Mouse (Mus musculus): Measurements from ENCODE around the gene Apela. TPM values are rescaled to one million over a fixed set of nuclear protein-coding genes. Genes with fewer than 3 reads are reported as not detected.

The Apela gene
- total RNA-seq, 1 experiment = 22.8 TPM

DNA sequence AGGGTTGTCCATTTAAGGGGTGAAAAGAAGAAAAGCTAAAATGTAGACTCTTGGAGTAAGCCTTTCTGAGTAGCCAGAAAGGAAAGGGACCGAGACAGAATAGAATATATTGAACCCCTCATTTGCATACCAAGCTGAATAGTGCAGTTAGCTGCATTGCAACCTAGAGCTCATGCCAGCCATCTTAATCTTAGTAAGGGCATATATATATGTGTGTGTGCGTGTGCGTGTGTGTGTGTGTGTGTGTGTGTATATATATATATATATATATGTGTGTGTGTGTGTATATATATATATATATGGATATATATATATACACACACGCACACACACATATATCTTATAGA is 31.3 kb upstream of the Apela start:
- H3K9me3 ChIP-seq (ENCODE audit: control insufficient read depth, insufficient read depth, low read depth, low read length) = no peaks in the 10 kb centered on the region
- no peak for DNase-seq (ENCODE audit: low read depth, low spot score)
- in situ Hi-C loops (cut with MboI; ENCODE audit: low sequenced_read_pairs in 2 of 2, unreplicated experiment in 2 of 2) = no loop called here
- peaks cover 7 to 16% of the 10 kb centered on the region in 2 experiments; a peak in 3 of 4 replicates for H3K4me1 ChIP-seq (ENCODE audit: control insufficient read depth in 2 of 2, insufficient read depth in 2 of 2, low read length in 2 of 2, poor library complexity in 1 of 2)
- peak overlapping the region; percentile 66; the same call in 1 of the 2 replicates for H3K27ac ChIP-seq (ENCODE audit: insufficient read depth, low read depth, low read length, poor library complexity, severe bottlenecking)
- no peak overlapping the region for H3K4me3 ChIP-seq (ENCODE audit: insufficient read depth in 1 of 2, low read depth in 1 of 2, low read length in 2 of 2, poor library complexity in 1 of 2, severe bottlenecking in 1 of 2)
- H3K9ac ChIP-seq (ENCODE audit: insufficient read depth, low read depth, low read length, poor library complexity, severe bottlenecking) = no peak overlapping the region
- TF ChIP-seq ZC3H11A (IDR thresholded peaks at IDR 0.05; ENCODE audit: borderline replicate concordance, low read depth, low read length) = no peak
- no peak for TF ChIP-seq CHD2 (IDR thresholded peaks at IDR 0.05; ENCODE audit: low read depth, low read length)
- no peak for TF ChIP-seq ZNF384 (IDR thresholded peaks at IDR 0.05; ENCODE audit: low read depth, low read length)
- no peak for TF ChIP-seq MAFK (IDR thresholded peaks at IDR 0.05; ENCODE audit: insufficient read depth, low read depth, low read length)
- no peak for TF ChIP-seq HCFC1 (IDR thresholded peaks at IDR 0.05; ENCODE audit: borderline replicate concordance, insufficient read depth, low read length)
- no peaks in the 10 kb centered on the region for H3K36me3 ChIP-seq (ENCODE audit: control insufficient read depth, insufficient read depth, low read length, poor library complexity, severe bottlenecking)

- no peak overlapping the region for H3K9ac ChIP-seq (ENCODE audit: insufficient read depth, low read depth, low read length, poor library complexity, severe bottlenecking)
- TF ChIP-seq MAFK (IDR thresholded peaks at IDR 0.05; ENCODE audit: insufficient read depth, low read depth, low read length) (peak; percentile 96), ZNF384 (IDR thresholded peaks at IDR 0.05; ENCODE audit: low read depth, low read length) (no peak)
- no peaks in the 10 kb centered on the region for H3K36me3 ChIP-seq (ENCODE audit: control insufficient read depth, insufficient read depth, low read length, poor library complexity, severe bottlenecking)
- peaks cover 7 to 20% of the 10 kb centered on the region in 2 experiments; a peak in 3 of 4 replicates for H3K4me1 ChIP-seq (ENCODE audit: control insufficient read depth in 2 of 2, insufficient read depth in 2 of 2, low read length in 2 of 2, poor library complexity in 1 of 2)
- peak overlapping the region; percentile 66 for H3K27ac ChIP-seq (ENCODE audit: insufficient read depth, low read depth, low read length, poor library complexity, severe bottlenecking)
- in situ Hi-C loops (cut with MboI; ENCODE audit: low sequenced_read_pairs in 2 of 2, unreplicated experiment in 2 of 2) = no loop called here
- H3K9me3 ChIP-seq (ENCODE audit: control insufficient read depth, insufficient read depth, low read depth, low read length) = no peaks in the 10 kb centered on the region
- no peak for DNase-seq (ENCODE audit: low read depth, low spot score)
- H3K4me3 ChIP-seq (ENCODE audit: insufficient read depth in 1 of 2, low read depth in 1 of 2, low read length in 2 of 2, poor library complexity in 1 of 2, severe bottlenecking in 1 of 2) = no peak overlapping the region
Observed at GRCm38 (mm10) chr8:65067694-65068472, 30.7 kb upstream of the Apela start.

- Histone ChIP-seq H3K4me3 (ENCODE audit: insufficient read depth in 1 of 2, low read depth in 1 of 2, low read length in 2 of 2, poor library complexity in 1 of 2, severe bottlenecking in 1 of 2) (no peak overlapping the region), H3K27ac (ENCODE audit: insufficient read depth, low read depth, low read length, poor library complexity, severe bottlenecking) (peak overlapping the region; percentile 33; the same call in 1 of the 2 replicates), H3K4me1 (ENCODE audit: control insufficient read depth in 2 of 2, insufficient read depth in 2 of 2, low read length in 2 of 2, poor library complexity in 1 of 2) (peaks cover 7 to 23% of the 10 kb centered on the region in 2 experiments; a peak in 3 of 4 replicates), H3K9me3 (ENCODE audit: control insufficient read depth, insufficient read depth, low read depth, low read length) (no peaks in the 10 kb centered on the region), H3K36me3 (ENCODE audit: control insufficient read depth, insufficient read depth, low read length, poor library complexity, severe bottlenecking) (no peaks in the 10 kb centered on the region), H3K9ac (ENCODE audit: insufficient read depth, low read depth, low read length, poor library complexity, severe bottlenecking) (no peak overlapping the region)
- no peak for DNase-seq (ENCODE audit: low read depth, low spot score)
- in situ Hi-C loops (cut with MboI; ENCODE audit: low sequenced_read_pairs in 2 of 2, unreplicated experiment in 2 of 2) = no loop called here
- TF ChIP-seq HCFC1 (IDR thresholded peaks at IDR 0.05; ENCODE audit: borderline replicate concordance, insufficient read depth, low read length) (no peak), ZC3H11A (IDR thresholded peaks at IDR 0.05; ENCODE audit: borderline replicate concordance, low read depth, low read length) (no peak), CHD2 (IDR thresholded peaks at IDR 0.05; ENCODE audit: low read depth, low read length) (no peak), ZNF384 (IDR thresholded peaks at IDR 0.05; ENCODE audit: low read depth, low read length) (no peak), MAFK (IDR thresholded peaks at IDR 0.05; ENCODE audit: insufficient read depth, low read depth, low read length) (no peak)
Observed at GRCm38 (mm10) chr8:65067031-65067430, 29.9 kb upstream of the Apela start.

DNA sequence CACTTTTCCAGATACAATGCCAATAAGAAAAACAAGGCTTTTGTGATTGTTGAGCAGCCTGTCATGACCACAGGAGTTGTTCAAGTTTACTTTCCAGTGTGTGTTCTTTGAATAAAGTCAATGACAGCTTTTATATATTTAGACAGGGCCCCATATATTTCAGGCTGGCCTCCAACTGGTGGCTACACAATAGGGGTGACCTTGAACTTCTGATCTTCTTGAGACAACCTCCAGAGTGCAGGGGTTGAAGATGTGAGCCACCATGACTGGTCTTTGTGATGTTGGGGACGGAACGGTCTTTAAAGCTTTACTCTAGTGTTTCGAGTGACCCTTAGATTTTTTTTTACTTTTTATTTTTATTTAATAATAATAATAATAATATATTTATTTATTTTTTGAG is 28.5 kb upstream of the Apela start:
- H3K4me1 ChIP-seq (ENCODE audit: control insufficient read depth in 2 of 2, insufficient read depth in 2 of 2, low read length in 2 of 2, poor library complexity in 1 of 2) = peaks cover 7 to 23% of the 10 kb centered on the region in 2 experiments; a peak in 3 of 4 replicates
- H3K9me3 ChIP-seq (ENCODE audit: control insufficient read depth, insufficient read depth, low read depth, low read length) = no peaks in the 10 kb centered on the region
- no peak for DNase-seq (ENCODE audit: low read depth, low spot score)
- TF ChIP-seq MAFK (IDR thresholded peaks at IDR 0.05; ENCODE audit: insufficient read depth, low read depth, low read length) (no peak), ZNF384 (IDR thresholded peaks at IDR 0.05; ENCODE audit: low read depth, low read length) (no peak), HCFC1 (IDR thresholded peaks at IDR 0.05; ENCODE audit: borderline replicate concordance, insufficient read depth, low read length) (no peak), ZC3H11A (IDR thresholded peaks at IDR 0.05; ENCODE audit: borderline replicate concordance, low read depth, low read length) (no peak), CHD2 (IDR thresholded peaks at IDR 0.05; ENCODE audit: low read depth, low read length) (no peak)
- in situ Hi-C loops (cut with MboI; ENCODE audit: low sequenced_read_pairs in 2 of 2, unreplicated experiment in 2 of 2) = no loop called here
- H3K4me3 ChIP-seq (ENCODE audit: insufficient read depth in 1 of 2, low read depth in 1 of 2, low read length in 2 of 2, poor library complexity in 1 of 2, severe bottlenecking in 1 of 2) = no peak overlapping the region
- peak overlapping the region; percentile 40; the same call in 1 of the 2 replicates for H3K27ac ChIP-seq (ENCODE audit: insufficient read depth, low read depth, low read length, poor library complexity, severe bottlenecking)
- no peaks in the 10 kb centered on the region for H3K36me3 ChIP-seq (ENCODE audit: control insufficient read depth, insufficient read depth, low read length, poor library complexity, severe bottlenecking)
- no peak overlapping the region for H3K9ac ChIP-seq (ENCODE audit: insufficient read depth, low read depth, low read length, poor library complexity, severe bottlenecking)

Data from ES-E14 (cell line).